In the genomic region with DNA sequence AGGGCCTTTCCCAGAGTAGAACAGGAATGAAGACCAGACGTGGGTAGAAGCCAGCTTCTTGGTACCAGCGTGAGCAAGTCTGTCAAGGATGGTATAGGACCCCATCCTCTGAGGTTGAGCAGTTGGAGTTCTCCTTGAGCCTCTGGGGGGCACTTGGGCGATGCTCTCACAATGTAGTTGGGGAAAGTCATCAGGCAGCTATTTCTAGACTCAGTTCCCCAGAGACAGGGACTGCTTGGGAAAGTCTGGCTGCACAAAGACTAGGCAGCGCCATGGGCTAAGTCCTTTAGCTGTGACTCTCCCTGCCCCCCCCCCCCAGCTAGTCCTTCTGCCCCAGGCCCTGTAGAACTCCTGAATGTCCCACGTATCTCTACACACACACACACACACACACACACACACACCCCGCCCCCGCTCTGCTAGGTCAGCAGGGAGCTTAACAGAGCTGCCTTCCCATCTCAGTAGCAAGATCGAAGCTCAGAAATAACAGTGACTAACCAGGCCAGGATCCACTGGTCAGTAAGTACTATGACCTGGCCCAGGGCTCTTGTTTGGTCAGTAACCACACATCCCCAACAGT, we compare ENCODE assay signal across 10 mouse cellular contexts. TPM values are rescaled to one million over a fixed set of nuclear protein-coding genes. Genes with fewer than 3 reads are reported as not detected.
DNase-seq lines count a peak whose midpoint lies in the region; ATAC-seq and TF ChIP-seq lines count a peak whose summit lies in the region.
"Had no signal": no experiment of that assay in that cellular context is flagged by ENCODE, and none has a peak within 500 bp of the region (broad histone marks: within the 10 kb centered on the region; RNA-seq: fewer than 3 reads in every experiment).

No protein-coding gene starts in this region.

- DNase-seq in lung, postnatal 14 days = no peak
- no peak for DNase-seq in embryonic facial prominence, embryonic 11.5 days (ENCODE audit: low spot score)
- no peak for DNase-seq in heart, postnatal 0 days (ENCODE audit: low spot score)
- no peak for DNase-seq in adrenal gland, postnatal 4 days (ENCODE audit: low spot score in 2 of 2)
- DNase-seq in adrenal gland, postnatal 36 days = no peak
- DNase-seq: thymus, adult 18-20 months had no signal

- no peak overlapping the region for H3K4me3 ChIP-seq in lung, embryonic 16.5 days (ENCODE audit: low read length)
- no peak overlapping the region for H3K4me3 ChIP-seq in embryonic facial prominence, embryonic 11.5 days (ENCODE audit: low read depth, low read length)
- H3K4me3 ChIP-seq in heart, postnatal 0 days (ENCODE audit: low read depth, low read length) = no peak overlapping the region
- peak overlapping the region; percentile 5 for H3K4me3 ChIP-seq in myocyte
- H3K4me3 ChIP-seq: neural tube, embryonic 15.5 days had no signal

- peaks cover 57% of the 10 kb centered on the region for H3K4me1 ChIP-seq in lung, embryonic 16.5 days (replicated peaks; ENCODE audit: control insufficient read depth, insufficient read depth, low read length)
- H3K4me1 ChIP-seq in embryonic facial prominence, embryonic 11.5 days (ENCODE audit: control insufficient read depth, insufficient read depth, low read length) = peaks cover 14% of the 10 kb centered on the region
- H3K4me1 ChIP-seq in heart, postnatal 0 days (ENCODE audit: control insufficient read depth, insufficient read depth) = peaks cover 19% of the 10 kb centered on the region; the same call in 1 of the 2 replicates

- TF ChIP-seq CTCF in heart, postnatal 0 days (IDR thresholded peaks at IDR 0.05; ENCODE audit: low read depth) = no peak

- no peak overlapping the region for H3K4me2 ChIP-seq in lung, embryonic 16.5 days (ENCODE audit: low read depth, low read length)
- H3K4me2 ChIP-seq in embryonic facial prominence, embryonic 11.5 days (ENCODE audit: low read depth, low read length) = no peak overlapping the region
- H3K4me2 ChIP-seq in heart, postnatal 0 days (ENCODE audit: low read depth, low read length) = no peak overlapping the region
- peak overlapping the region; percentile 90 for H3K4me2 ChIP-seq in myocyte (ENCODE audit: low read depth)
- H3K4me2 ChIP-seq: neural tube, embryonic 15.5 days had no signal

- no peak for ATAC-seq in lung, embryonic 16.5 days (ENCODE audit: low read depth)
- no peak for ATAC-seq in embryonic facial prominence, embryonic 11.5 days (replicated peaks; ENCODE audit: insufficient number of reproducible peaks, low FRiP score, low TSS enrichment, low read depth)
- ATAC-seq in heart, postnatal 0 days (ENCODE audit: insufficient read depth, low read depth) = no peak

- no peak overlapping the region for H3K9ac ChIP-seq in lung, embryonic 16.5 days (ENCODE audit: low read length)
- no peak overlapping the region for H3K9ac ChIP-seq in embryonic facial prominence, embryonic 11.5 days (replicated peaks; ENCODE audit: low read length)
- no peak overlapping the region for H3K9ac ChIP-seq in heart, postnatal 0 days (replicated peaks; ENCODE audit: low read depth, low read length)
- H3K9ac ChIP-seq: neural tube, embryonic 15.5 days had no signal

- 58% methylated on average over 7 of the region's 8 CpGs for WGBS in lung, embryonic 16.5 days
- 60% methylated on average over 8 of the region's 8 CpGs for WGBS in embryonic facial prominence, embryonic 11.5 days
- 55% methylated on average over 8 of the region's 8 CpGs for WGBS in heart, postnatal 0 days

- no peak for TF ChIP-seq EP300 in heart, postnatal 0 days (IDR thresholded peaks at IDR 0.05; ENCODE audit: low read depth)

- no peak for TF ChIP-seq POLR2A in myocyte (IDR thresholded peaks at IDR 0.05; ENCODE audit: insufficient read length, low read depth)

- H3ac ChIP-seq in myocyte (ENCODE audit: control insufficient read depth, insufficient read length) = no peak overlapping the region

- no peaks in the 10 kb centered on the region for H3K27me3 ChIP-seq in lung, embryonic 16.5 days (ENCODE audit: control insufficient read depth, insufficient read depth, low read depth, low read length)
- no peaks in the 10 kb centered on the region for H3K27me3 ChIP-seq in embryonic facial prominence, embryonic 11.5 days (ENCODE audit: control insufficient read depth, insufficient read depth, low read length)
- no peaks in the 10 kb centered on the region for H3K27me3 ChIP-seq in heart, postnatal 0 days (ENCODE audit: control insufficient read depth, insufficient read depth, low read length)
- H3K27me3 ChIP-seq in myocyte (ENCODE audit: control insufficient read depth, insufficient read depth, insufficient read length) = no peaks in the 10 kb centered on the region
- H3K27me3 ChIP-seq: neural tube, embryonic 15.5 days had no signal

- no peaks in the 10 kb centered on the region for H3K9me3 ChIP-seq in lung, embryonic 16.5 days (ENCODE audit: control insufficient read depth, low read length)
- H3K9me3 ChIP-seq in embryonic facial prominence, embryonic 11.5 days (replicated peaks; ENCODE audit: control insufficient read depth, low read length) = no peaks in the 10 kb centered on the region
- H3K9me3 ChIP-seq in heart, postnatal 0 days (replicated peaks; ENCODE audit: control insufficient read depth, low read length) = no peaks in the 10 kb centered on the region
- H3K9me3 ChIP-seq: neural tube, embryonic 15.5 days had no signal

- H3K27ac ChIP-seq in lung, embryonic 16.5 days (ENCODE audit: low read length) = peak overlapping the region; percentile 83
- 0 out of 2 replicates have a peak overlapping the region, but pooled peaks have one; percentile 54 for H3K27ac ChIP-seq in embryonic facial prominence, embryonic 11.5 days (replicated peaks; ENCODE audit: low read depth, low read length)
- peak overlapping the region; percentile 75 for H3K27ac ChIP-seq in heart, postnatal 0 days (ENCODE audit: low read depth)
- H3K27ac ChIP-seq: neural tube, embryonic 15.5 days had no signal

- peaks cover 8% of the 10 kb centered on the region for H3K79me2 ChIP-seq in myocyte (ENCODE audit: control insufficient read depth, insufficient read depth)

- peaks cover 2% of the 10 kb centered on the region; the same call in 1 of the 2 replicates for H3K36me3 ChIP-seq in lung, embryonic 16.5 days (ENCODE audit: control insufficient read depth, insufficient read depth, low read length)
- H3K36me3 ChIP-seq in embryonic facial prominence, embryonic 11.5 days (replicated peaks; ENCODE audit: control insufficient read depth, insufficient read depth, low read depth, low read length) = no peaks in the 10 kb centered on the region; the same call in 1 of the 2 replicates
- H3K36me3 ChIP-seq in heart, postnatal 0 days (replicated peaks; ENCODE audit: control insufficient read depth, insufficient read depth, low read length) = peaks cover 3% of the 10 kb centered on the region; the same call in 1 of the 2 replicates
- peaks cover 6% of the 10 kb centered on the region for H3K36me3 ChIP-seq in myocyte (ENCODE audit: control insufficient read depth, insufficient read depth)

TF ChIP-seq in myocyte, 11 proteins besides CTCF, POLR2A, EP300 and RAD21 (continues in another document):
- TF ChIP-seq POLR2AphosphoS2 (IDR thresholded peaks at IDR 0.05; ENCODE audit: insufficient read length, low read depth) (no peak), TCF12 (IDR thresholded peaks at IDR 0.05; ENCODE audit: insufficient read depth, poor library complexity, severe bottlenecking) (no peak), MYOG (IDR thresholded peaks at IDR 0.05; ENCODE audit: control insufficient read depth in 1 of 3, insufficient read depth in 1 of 3, insufficient read length in 2 of 3, low read depth in 2 of 3) (no peak), SRF (IDR thresholded peaks at IDR 0.05; ENCODE audit: control insufficient read depth, insufficient read length, low read depth) (no peak), USF1 (IDR thresholded peaks at IDR 0.05; ENCODE audit: low read depth) (no peak), E2F4 (IDR thresholded peaks at IDR 0.05; ENCODE audit: insufficient read depth) (no peak), MAX (IDR thresholded peaks at IDR 0.05; ENCODE audit: low read depth) (no peak)

RNA-seq across cellular contexts. Expression of gene Akna, which starts 3.4 kb away (rescaled TPM):
- polyA plus RNA-seq in lung, embryonic 16.5 days (2015; fragmentation: Nextera tagmentation; extraction: Ambion mirVana) = 10.2 and 10.6 TPM in 2 replicates
- polyA plus RNA-seq in embryonic facial prominence, embryonic 11.5 days (2014; fragmentation: Nextera tagmentation; extraction: Ambion mirVana) = 5.2 and 6.2 TPM in 2 replicates
- total RNA-seq in heart, postnatal 0 days (2014; rRNA removed; ENCODE audit: low replicate concordance) = 4.1 and 5.5 TPM in 2 replicates
- polyA plus RNA-seq in heart, postnatal 0 days (2015; fragmentation: Nextera tagmentation; extraction: Ambion mirVana) = 1.3 and 1.4 TPM in 2 replicates
- polyA plus RNA-seq in myocyte (2012; fragmentation: generic; extraction: Trizol) = 5.6 TPM
- total RNA-seq in adrenal gland, postnatal 4 days (2021) = 1 to 10 TPM; 7.8 to 9.1 TPM
- 1 to 10 TPM; 2.6 to 4.3 TPM for total RNA-seq in adrenal gland, postnatal 36 days (2021)

RNA-seq across cellular contexts. Expression of gene Orm2, which starts 37.5 kb away (rescaled TPM):
- polyA plus RNA-seq in lung, embryonic 16.5 days (2015; fragmentation: Nextera tagmentation; extraction: Ambion mirVana) = not detected in 2 replicates
- not detected in 2 replicates for polyA plus RNA-seq in embryonic facial prominence, embryonic 11.5 days (2014; fragmentation: Nextera tagmentation; extraction: Ambion mirVana)
- not detected in 2 replicates for total RNA-seq in heart, postnatal 0 days (2014; rRNA removed; ENCODE audit: low replicate concordance)
- polyA plus RNA-seq in heart, postnatal 0 days (2015; fragmentation: Nextera tagmentation; extraction: Ambion mirVana) = not detected in 2 replicates
- not detected for polyA plus RNA-seq in myocyte (2012; fragmentation: generic; extraction: Trizol)
- total RNA-seq in adrenal gland, postnatal 4 days (2021) = under 1 TPM in 1 of 2 experiments, not detected in 1; 0.59 TPM
- total RNA-seq in adrenal gland, postnatal 36 days (2021) = 1 to 10 TPM; 3.9 to 7.8 TPM
- total RNA-seq: layer of hippocampus, adult 8-10 months had no signal
- polyA plus RNA-seq: neural tube, embryonic 15.5 days had no signal

RNA-seq across cellular contexts. Expression of gene Orm3, which starts 43.8 kb away (rescaled TPM):
- polyA plus RNA-seq in lung, embryonic 16.5 days (2015; fragmentation: Nextera tagmentation; extraction: Ambion mirVana) = not detected in 2 replicates
- polyA plus RNA-seq in embryonic facial prominence, embryonic 11.5 days (2014; fragmentation: Nextera tagmentation; extraction: Ambion mirVana) = not detected in 2 replicates
- not detected in 2 replicates for total RNA-seq in heart, postnatal 0 days (2014; rRNA removed; ENCODE audit: low replicate concordance)
- polyA plus RNA-seq in heart, postnatal 0 days (2015; fragmentation: Nextera tagmentation; extraction: Ambion mirVana) = not detected in 2 replicates
- polyA plus RNA-seq in myocyte (2012; fragmentation: generic; extraction: Trizol) = 0.07 TPM
- total RNA-seq in adrenal gland, postnatal 4 days (2021) = 1 to 10 TPM; 1.5 to 2.1 TPM
- total RNA-seq in adrenal gland, postnatal 36 days (2021) = 10 to 100 TPM in 1 of 2 experiments, 1 to 10 TPM in 1; 5.4 to 10.7 TPM
- total RNA-seq: layer of hippocampus, adult 8-10 months had no signal
- polyA plus RNA-seq: neural tube, embryonic 15.5 days had no signal

RNA-seq across cellular contexts. Expression of gene Orm1, which starts 55.4 kb away (rescaled TPM):
- 0.48 TPM in 1 of 2 replicates, not detected in the other for polyA plus RNA-seq in lung, embryonic 16.5 days (2015; fragmentation: Nextera tagmentation; extraction: Ambion mirVana)
- not detected in 2 replicates for polyA plus RNA-seq in embryonic facial prominence, embryonic 11.5 days (2014; fragmentation: Nextera tagmentation; extraction: Ambion mirVana)
- not detected in 2 replicates for total RNA-seq in heart, postnatal 0 days (2014; rRNA removed; ENCODE audit: low replicate concordance)
- not detected in 2 replicates for polyA plus RNA-seq in heart, postnatal 0 days (2015; fragmentation: Nextera tagmentation; extraction: Ambion mirVana)
- not detected for polyA plus RNA-seq in myocyte (2012; fragmentation: generic; extraction: Trizol)
- 1 to 10 TPM; 1.2 to 1.6 TPM for total RNA-seq in adrenal gland, postnatal 4 days (2021)
- 10 to 100 TPM; 38.6 to 61.1 TPM for total RNA-seq in adrenal gland, postnatal 36 days (2021)
- total RNA-seq: layer of hippocampus, adult 8-10 months had no signal
- polyA plus RNA-seq: neural tube, embryonic 15.5 days had no signal
